Mouse (Mus musculus): ENCODE data around the gene Sgsm3.

DNA sequence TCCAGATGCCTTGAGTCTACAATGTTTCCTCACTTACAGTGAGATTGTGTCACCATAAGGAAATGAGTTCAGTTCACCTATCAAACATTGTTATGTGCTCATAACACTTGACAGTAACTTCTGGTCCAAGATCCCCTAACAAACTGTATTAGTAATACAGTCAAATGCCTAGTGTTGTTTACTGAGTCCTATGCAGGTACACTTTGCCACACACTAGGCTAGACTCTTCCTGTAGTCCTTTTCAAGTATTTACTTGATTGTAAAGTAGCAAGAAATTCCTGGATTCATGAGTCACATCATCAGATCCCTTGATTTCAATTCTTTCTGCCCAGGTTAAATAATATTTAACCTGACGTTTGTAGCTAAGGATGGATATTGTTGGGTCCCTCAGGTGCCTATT is 8.2 kb upstream of the Sgsm3 start:
- no peak for TF ChIP-seq CTCF (IDR thresholded peaks at IDR 0.05; ENCODE audit: extremely low read depth, insufficient read length, insufficient replicate concordance, low read depth, low read length)
- no peak for TF ChIP-seq POLR2A (IDR thresholded peaks at IDR 0.05; ENCODE audit: low read depth, low read length)

Measured in small intestine, adult 2 months (tissue).